Mouse (Mus musculus) lung, postnatal 25 days (tissue): ENCODE measurements around the gene Bahcc1.

Experiments used
- DNase-seq: peaks from one replicate; pipeline ENCODE4 v3.0.0; 2022; ENCODE audit warnings: low spot score

Gene Bahcc1

GRCm38 (mm10) chr11:120228911-120229437 is 3.8 kb upstream of the Bahcc1 start:
- no peak for DNase-seq

- peak; percentile 88 for DNase-seq
Measured at GRCm38 (mm10) chr11:120229861-120230751, 2.6 kb upstream of the Bahcc1 start.

GRCm38 (mm10) chr11:120230841-120231370 is 1.8 kb upstream of the Bahcc1 start:
- no peak for DNase-seq

DNA sequence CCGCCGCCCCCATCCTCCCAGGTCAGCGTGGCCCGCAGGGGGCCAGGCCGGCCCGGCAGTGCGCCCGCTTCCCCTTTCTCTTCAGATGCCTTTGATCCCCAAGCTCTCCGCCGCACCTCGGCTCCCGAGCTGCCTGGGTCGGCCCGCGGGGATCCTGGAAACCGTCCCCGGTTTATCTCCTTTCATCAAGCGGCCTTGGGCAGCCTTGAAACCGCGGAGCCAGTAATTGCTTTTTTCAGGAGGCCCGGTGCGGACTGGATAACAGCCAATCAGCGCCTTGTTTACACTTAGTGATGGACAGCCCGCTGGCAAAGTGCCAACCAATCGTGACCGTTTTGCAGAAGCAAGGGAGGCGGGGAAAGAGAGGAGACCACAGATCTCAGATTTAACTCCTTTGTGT is 1.4 kb upstream of the Bahcc1 start:
- DNase-seq = peak; percentile 99

DNA sequence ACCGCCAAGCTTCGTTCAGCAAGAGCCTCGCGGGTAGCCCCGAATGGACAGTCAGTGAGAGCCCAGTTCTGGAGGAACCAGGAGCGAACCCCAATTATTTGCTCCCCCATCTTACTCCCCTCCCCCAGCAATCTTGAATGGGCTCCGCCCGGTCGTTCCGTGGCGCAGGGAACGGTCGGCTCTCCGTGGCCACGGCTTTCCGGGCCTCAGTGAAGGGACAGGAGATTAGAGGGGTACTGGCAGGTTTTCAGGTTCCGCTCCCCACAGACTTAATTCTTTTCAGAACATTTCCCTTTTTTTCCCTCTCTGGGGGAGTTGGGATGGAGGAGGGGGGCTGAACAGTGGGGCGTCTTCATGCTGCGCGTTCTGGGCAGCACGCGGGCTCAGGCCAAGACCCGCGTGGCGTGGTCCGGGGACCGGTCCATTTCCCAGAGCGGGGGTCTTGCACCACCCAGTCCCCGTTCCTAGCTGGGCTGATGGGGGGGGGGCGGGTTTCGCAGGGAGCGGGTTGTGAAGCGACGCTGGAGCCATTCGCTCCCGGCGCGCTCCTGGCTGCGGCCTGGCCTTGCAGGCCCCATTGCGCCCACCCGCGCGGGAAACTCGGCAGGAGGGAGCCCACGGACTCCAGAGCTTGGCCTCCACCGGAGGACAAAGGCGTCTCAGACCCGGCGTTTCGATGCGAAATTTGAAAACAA is 841 bp downstream of the Bahcc1 start:
- DNase-seq = no peak

GRCm38 (mm10) chr11:120234136-120234775 is 1.5 kb downstream of the Bahcc1 start:
- no peak for DNase-seq

- no peak for DNase-seq
Measured at GRCm38 (mm10) chr11:120234776-120235181, 2.0 kb downstream of the Bahcc1 start.

DNA sequence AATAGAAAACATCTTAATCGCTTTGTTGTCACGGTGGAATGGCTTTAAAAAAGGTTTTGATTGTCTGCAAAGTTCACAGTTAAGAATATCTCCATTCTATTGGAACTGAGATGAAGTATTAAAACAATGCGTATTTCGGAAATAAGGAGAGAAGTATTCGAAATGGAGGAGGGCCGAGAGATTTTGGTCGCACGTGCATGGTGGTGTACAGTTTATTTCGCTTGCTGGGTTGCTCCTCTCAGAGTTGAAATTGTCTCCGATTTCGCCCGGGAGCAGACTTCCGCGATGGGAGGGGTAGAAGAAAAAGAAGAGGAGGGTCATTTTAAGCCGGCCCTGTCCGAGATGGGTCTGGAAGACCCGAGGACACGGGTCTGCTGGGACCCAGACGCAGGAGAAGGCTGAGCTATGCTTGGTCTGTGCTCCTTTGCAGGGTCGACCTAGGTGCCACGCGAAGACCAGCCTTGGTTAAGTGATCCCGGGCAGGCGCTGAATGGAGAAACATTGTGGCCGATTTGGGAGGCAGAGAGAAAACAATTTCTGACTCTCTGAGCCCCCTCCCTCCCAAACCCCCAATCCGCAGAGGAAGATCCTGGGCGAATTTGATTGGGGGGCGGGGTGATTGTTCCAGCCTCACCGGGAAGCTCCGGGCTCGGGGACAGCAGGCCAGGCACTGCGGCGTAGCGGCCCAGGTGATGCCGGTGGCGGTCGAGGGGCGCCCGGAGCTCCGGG is 2.8 kb downstream of the Bahcc1 start:
- no peak for DNase-seq

DNA sequence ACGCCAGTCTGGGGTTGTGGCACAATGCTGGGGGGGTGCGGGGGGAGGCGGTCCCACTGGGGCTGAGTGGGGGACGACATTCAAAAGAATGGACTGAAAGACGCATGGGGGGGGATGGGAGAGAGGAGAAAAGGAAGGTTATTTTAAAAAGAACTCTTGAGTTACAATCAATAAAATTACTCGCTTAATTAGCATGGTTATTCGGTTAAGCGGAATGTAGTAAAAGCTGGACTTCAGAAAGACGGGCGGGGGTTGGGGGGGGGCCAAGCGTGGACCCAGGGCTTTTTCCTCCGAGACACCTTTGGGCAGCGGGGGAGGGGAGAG is 3.3 kb downstream of the Bahcc1 start:
- DNase-seq = no peak

- DNase-seq = no peak
Measured at GRCm38 (mm10) chr11:120236438-120237165, 3.9 kb downstream of the Bahcc1 start.

DNA sequence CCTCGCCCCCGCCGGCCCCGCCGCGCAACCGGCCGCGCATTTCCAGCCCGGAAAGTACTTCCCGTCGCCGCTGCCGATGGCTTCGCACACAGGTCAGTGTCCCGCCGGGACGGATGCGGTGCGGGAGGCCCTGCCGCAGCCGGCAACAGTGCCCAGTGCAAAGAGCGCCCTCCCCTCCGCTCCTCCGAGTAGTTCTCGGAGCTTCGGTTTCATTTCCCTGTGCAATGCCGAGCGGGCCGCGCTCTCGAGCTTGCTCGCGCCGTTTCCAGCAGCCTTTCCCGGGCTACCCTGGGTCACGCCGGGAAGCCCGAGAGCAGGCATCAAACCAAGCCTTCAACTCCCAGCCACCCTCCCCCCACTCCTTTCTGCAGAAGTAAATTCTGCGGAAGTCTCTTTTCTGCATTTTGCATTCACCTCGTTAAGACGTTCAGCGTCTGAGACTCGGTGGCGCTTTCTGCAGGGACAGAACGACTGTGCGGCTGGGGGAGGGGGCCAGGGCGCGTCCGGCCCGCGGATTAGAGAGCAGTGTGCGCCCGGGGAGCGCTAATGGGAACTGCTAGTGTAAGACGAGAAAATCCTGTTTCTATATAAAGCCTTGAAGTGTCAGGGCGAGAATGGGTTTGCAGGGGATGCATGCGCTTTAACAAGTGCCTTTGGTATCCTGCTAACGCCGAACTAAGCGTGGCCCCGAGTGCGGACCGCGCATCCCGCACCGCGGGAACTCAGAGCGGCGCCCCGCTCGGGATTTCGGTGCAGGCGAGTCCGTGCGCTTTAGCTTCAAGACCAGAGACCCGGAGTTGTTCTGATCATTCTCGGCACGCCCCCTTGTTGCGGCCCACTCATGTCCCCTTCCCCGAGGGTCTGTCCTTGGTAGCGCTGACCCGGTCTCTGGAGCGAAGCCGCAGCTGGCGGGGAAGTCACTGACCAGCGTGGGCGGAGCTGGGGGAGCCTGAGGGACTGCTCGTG is 4.7 kb downstream of the Bahcc1 start:
- DNase-seq = no peak

- no peak for DNase-seq
Measured at GRCm38 (mm10) chr11:120238306-120238705, 5.6 kb downstream of the Bahcc1 start.

- DNase-seq = no peak
Measured at GRCm38 (mm10) chr11:120238751-120239359, 6.1 kb downstream of the Bahcc1 start.

- DNase-seq = no peak
Measured at GRCm38 (mm10) chr11:120239581-120239991, 6.8 kb downstream of the Bahcc1 start.

DNA sequence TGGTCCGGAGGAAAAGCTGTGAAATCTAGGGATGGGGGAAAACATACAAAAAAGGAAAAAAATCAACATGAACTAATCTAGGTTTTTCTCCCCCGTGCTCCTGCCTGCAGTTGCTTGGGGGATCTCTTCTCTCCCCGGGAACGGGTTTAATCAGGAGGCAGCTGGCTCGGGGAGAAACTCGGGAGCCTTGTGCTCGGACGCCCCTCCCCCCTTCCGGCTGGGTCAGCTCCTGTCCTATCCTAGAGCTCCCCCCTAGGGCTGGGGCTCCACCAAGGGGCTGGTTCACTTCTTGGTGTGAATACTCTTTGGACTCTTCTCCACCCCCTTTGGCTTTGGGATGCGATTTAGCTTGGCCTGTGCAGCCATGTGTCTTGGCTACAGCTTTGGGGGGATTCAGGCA is 7.5 kb downstream of the Bahcc1 start:
- DNase-seq = peak; percentile 75

- no peak for DNase-seq
Measured at GRCm38 (mm10) chr11:120240941-120241890, 8.5 kb downstream of the Bahcc1 start.

DNA sequence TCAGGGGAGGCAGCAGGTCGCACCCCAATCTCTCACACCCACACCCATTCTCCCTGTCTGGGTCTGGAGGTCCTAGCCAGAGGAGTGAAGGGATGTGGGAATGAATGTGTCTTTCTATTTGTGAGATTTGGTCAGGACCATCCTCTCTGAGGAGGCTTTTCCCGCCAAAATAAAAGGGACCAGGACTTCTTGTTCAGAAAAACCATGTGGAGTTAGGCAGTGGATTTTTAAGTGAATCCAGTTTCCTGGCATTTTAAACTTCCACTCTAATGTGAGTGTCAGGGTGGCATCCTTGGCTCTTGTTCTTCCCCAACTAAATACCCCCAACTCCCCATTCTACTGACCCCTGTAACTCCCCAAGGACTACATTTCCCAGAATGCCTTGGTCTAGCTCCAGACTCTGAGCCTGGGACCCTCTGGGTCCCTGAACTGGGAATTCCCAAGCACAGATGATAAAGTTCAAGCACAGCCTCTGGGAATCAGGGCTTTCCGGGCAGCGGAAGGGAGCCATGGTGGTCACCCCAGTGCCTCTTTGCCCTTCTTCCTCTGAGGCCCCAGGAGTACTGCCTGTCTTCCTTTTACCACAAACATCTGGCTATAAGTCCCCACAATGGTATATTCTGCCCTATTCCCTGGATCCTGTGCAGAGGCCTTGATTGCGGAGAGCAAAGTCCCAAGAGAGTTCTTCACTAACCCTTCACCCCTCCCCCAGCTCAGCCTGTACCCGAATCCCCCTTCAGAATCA is 9.4 kb downstream of the Bahcc1 start:
- no peak for DNase-seq
